Mouse (Mus musculus) ES-E14 (cell line): ENCODE data around the gene Asic4. TPM values are rescaled to one million over a fixed set of nuclear protein-coding genes. Genes with fewer than 3 reads are reported as not detected.

ENCODE experiments used
- DNase-seq: peaks from one replicate; pipeline ENCODE4 v3.0.0-alpha.2; 2013; ENCODE audit warnings: low read depth, low spot score
- H3K27ac ChIP-seq: 2 replicates; pipeline ENCODE4 v1.5.1; 2012; ENCODE audit warnings: low read depth, mild to moderate bottlenecking, low read length, moderate library complexity, mixed read lengths; ENCODE audit not compliant: poor library complexity, insufficient read depth, severe bottlenecking
- H3K36me3 ChIP-seq: 2 replicates; pipeline ENCODE4 v1.6.1; 2012; ENCODE audit warnings: mild to moderate bottlenecking, low read length, moderate library complexity, mixed read lengths; ENCODE audit not compliant: control insufficient read depth, poor library complexity, insufficient read depth, severe bottlenecking
- H3K4me1 ChIP-seq, 2 experiments: fragments of 150-350 bp in 1 of 2; sonication (generic) in 1 of 2; 2 replicates each; pipeline ENCODE4 v1.6.1; 2012; ENCODE audit warnings: low read length in 2 of 2, mild to moderate bottlenecking in 1 of 2, mixed read lengths in 1 of 2; ENCODE audit not compliant: control insufficient read depth in 2 of 2, insufficient read depth in 2 of 2, poor library complexity in 1 of 2
- H3K4me3 ChIP-seq, 2 experiments: fragments of 150-350 bp in 1 of 2; sonication (generic) in 1 of 2; 2 replicates each; pipeline ENCODE4 v1.5.1; 2012; ENCODE audit warnings: low read length in 2 of 2, low read depth in 1 of 2, mild to moderate bottlenecking in 1 of 2, mixed read lengths in 1 of 2; ENCODE audit not compliant: insufficient read depth in 1 of 2, poor library complexity in 1 of 2, severe bottlenecking in 1 of 2
- H3K9ac ChIP-seq: 2 replicates; pipeline ENCODE4 v1.6.1; 2012; ENCODE audit warnings: low read depth, mild to moderate bottlenecking, low read length, mixed read lengths; ENCODE audit not compliant: poor library complexity, insufficient read depth, severe bottlenecking
- H3K9me3 ChIP-seq: fragments of 150-350 bp; sonication (generic); 2 replicates; pipeline ENCODE4 v1.6.1; 2012; ENCODE audit warnings: low read depth, mild to moderate bottlenecking, low read length; ENCODE audit not compliant: control insufficient read depth, insufficient read depth
- CHD2 ChIP-seq: IDR thresholded peaks from 2 replicates; pipeline ENCODE4 v1.6.1; 2014; ENCODE audit warnings: mild to moderate bottlenecking, low read depth, low read length, inconsistent platforms
- HCFC1 ChIP-seq: IDR thresholded peaks from 2 replicates; pipeline ENCODE4 v1.6.1; 2012; ENCODE audit warnings: low read length, inconsistent platforms, borderline replicate concordance; ENCODE audit not compliant: insufficient read depth
- MAFK ChIP-seq: IDR thresholded peaks from 2 replicates; pipeline ENCODE4 v1.6.1; 2014; ENCODE audit warnings: mild to moderate bottlenecking, low read depth, low read length, inconsistent platforms; ENCODE audit not compliant: insufficient read depth
- ZC3H11A ChIP-seq: IDR thresholded peaks from 2 replicates; pipeline ENCODE4 v1.6.1; 2012; ENCODE audit warnings: low read depth, mild to moderate bottlenecking, inconsistent platforms, low read length, borderline replicate concordance
- ZNF384 ChIP-seq: IDR thresholded peaks from 2 replicates; pipeline ENCODE4 v1.6.1; 2012; ENCODE audit warnings: low read depth, low read length, inconsistent platforms
- in situ Hi-C, 2 experiments: fragments of 600-800 bp; cut with MboI; formaldehyde crosslinking; loops; one replicate each; pipeline ENCODE4 v1.15.1; 2025; ENCODE audit warnings: low sequenced_read_pairs in 2 of 2, inconsistent platforms in 1 of 2; ENCODE audit not compliant: unreplicated experiment in 2 of 2
- total RNA-seq: library from RNA; depleted of rRNA; stranded (reverse); fragments of 300-350 nt; gene quantifications from 2 replicates; pipeline ENCODE4 v1.2.3, GENCODE M21; 2012

Gene Asic4
- total RNA-seq, 1 experiment, result not detected

GRCm38 (mm10) chr1:75505956-75506831, 56.0 kb downstream of the Asic4 start, which contains the start of gene Obsl1:
Gene Obsl1, minus strand, starts transcription at chr1:75506452.
- H3K9ac ChIP-seq, result peak within 1 kb of the TSS; percentile 72
- H3K36me3 ChIP-seq, result peaks cover 5% of the 10 kb centered on the region; the same call in 1 of the 2 replicates
- no peak within 1 kb of the TSS for H3K27ac ChIP-seq
- H3K9me3 ChIP-seq, result no peaks in the 10 kb centered on the region
- TF ChIP-seq CHD2 (no peak), HCFC1 (no peak)
- peaks cover 10 to 35% of the 10 kb centered on the region in 2 experiments for H3K4me1 ChIP-seq
- H3K4me3 ChIP-seq, result peak within 1 kb of the TSS; percentile 69 to 71
- no peak for DNase-seq
- in situ Hi-C loops, result no loop called here

- Histone ChIP-seq H3K4me3 (peak within 1 kb of the TSS; percentile 69 to 71), H3K9me3 (no peaks in the 10 kb centered on the region), H3K4me1 (peaks cover 10 to 40% of the 10 kb centered on the region in 2 experiments), H3K36me3 (peaks cover under 1% of the 10 kb centered on the region; the same call in 1 of the 2 replicates), H3K9ac (peak within 1 kb of the TSS; percentile 72), H3K27ac (no peak within 1 kb of the TSS)
- in situ Hi-C loops, result no loop called here
- no peak for DNase-seq
- TF ChIP-seq MAFK (no peak), ZNF384 (no peak), HCFC1 (no peak), ZC3H11A (no peak), CHD2 (no peak)
Observed at GRCm38 (mm10) chr1:75507006-75507405, 56.8 kb downstream of the Asic4 start, which contains the start of gene Inha. Gene Inha, plus strand, starts transcription at chr1:75507077.

- Histone ChIP-seq H3K4me1 (peaks cover 20 to 42% of the 10 kb centered on the region in 2 experiments), H3K36me3 (no peaks in the 10 kb centered on the region), H3K27ac (no peak overlapping the region), H3K4me3 (peak overlapping the region; percentile 56 to 62), H3K9me3 (no peaks in the 10 kb centered on the region), H3K9ac (peak overlapping the region; percentile 69)
- in situ Hi-C loops, result no loop called here
- TF ChIP-seq ZNF384 (no peak), CHD2 (no peak), HCFC1 (no peak), MAFK (no peak), ZC3H11A (no peak)
- DNase-seq, result no peak
Observed at GRCm38 (mm10) chr1:75509586-75509985, 59.4 kb downstream of the Asic4 start.

GRCm38 (mm10) chr1:75510154-75510553, 59.9 kb downstream of the Asic4 start:
- H3K27ac ChIP-seq, result no peak overlapping the region; the same call in 1 of the 2 replicates
- in situ Hi-C loops, result no loop called here
- H3K36me3 ChIP-seq, result no peaks in the 10 kb centered on the region
- H3K9me3 ChIP-seq, result no peaks in the 10 kb centered on the region
- peak overlapping the region; percentile 56 to 62; a peak in 3 of 4 replicates for H3K4me3 ChIP-seq
- TF ChIP-seq ZC3H11A (no peak), ZNF384 (no peak), CHD2 (no peak), MAFK (no peak), HCFC1 (no peak)
- no peak overlapping the region; the same call in 1 of the 2 replicates for H3K9ac ChIP-seq
- DNase-seq, result no peak
- peaks cover 17 to 42% of the 10 kb centered on the region in 2 experiments for H3K4me1 ChIP-seq
